Mouse (Mus musculus) stomach, postnatal 0 days (tissue): ENCODE data around the gene Spout1.

Experiments
- CTCF ChIP-seq: IDR thresholded peaks from 2 replicates; pipeline ENCODE4 v1.5.1; 2016; ENCODE audit warnings: antibody characterized with exemption, low read depth, mild to moderate bottlenecking, moderate library complexity
- EP300 ChIP-seq: optimal IDR thresholded peaks from 2 replicates; pipeline ENCODE3; 2016; ENCODE audit warnings: antibody characterized with exemption

- no peak for TF ChIP-seq CTCF
- TF ChIP-seq EP300: no peak
These were observed 13.8 kb downstream of the Spout1 start for GRCm38 (mm10) chr2:30164340-30164932.
